Mouse (Mus musculus) heart, embryonic 12.5 days (tissue): Measurements from ENCODE around the gene Lrmda. TPM values are rescaled to one million over a fixed set of nuclear protein-coding genes. Genes with fewer than 3 reads are reported as not detected.

ENCODE experiments used
- ATAC-seq: fragments of 200-750 bp; cut with Nextera tagmentation; 2 replicates; pipeline ENCODE4 v1.8.0; 2017; ENCODE audit warnings: moderate TSS enrichment, moderate library complexity; ENCODE audit not compliant: insufficient number of reproducible peaks, low FRiP score
- H3K27ac ChIP-seq: fragments of 300-500 bp; sonication (generic); 2 replicates; pipeline ENCODE4 v1.5.1; 2016; ENCODE audit warnings: mild to moderate bottlenecking, moderate library complexity; ENCODE audit not compliant: poor library complexity, severe bottlenecking
- H3K27me3 ChIP-seq: fragments of 300-500 bp; sonication (generic); replicated peaks from 2 replicates; pipeline ENCODE4 v1.6.1; 2016; ENCODE audit warnings: mild to moderate bottlenecking, moderate library complexity
- H3K36me3 ChIP-seq: fragments of 300-500 bp; sonication (generic); 2 replicates; pipeline ENCODE4 v1.6.1; 2016; ENCODE audit warnings: mild to moderate bottlenecking, moderate library complexity
- H3K4me1 ChIP-seq: fragments of 300-500 bp; sonication (generic); replicated peaks from 2 replicates; pipeline ENCODE4 v1.6.1; 2016; ENCODE audit warnings: mild to moderate bottlenecking
- H3K4me2 ChIP-seq: fragments of 300-500 bp; sonication (generic); 2 replicates; pipeline ENCODE4 v1.6.1; 2016; ENCODE audit warnings: mild to moderate bottlenecking, moderate library complexity
- H3K4me3 ChIP-seq: fragments of 300-500 bp; sonication (generic); 2 replicates; pipeline ENCODE4 v1.5.1; 2016; ENCODE audit warnings: mild to moderate bottlenecking
- H3K9ac ChIP-seq: fragments of 300-500 bp; sonication (generic); 2 replicates; pipeline ENCODE4 v1.6.1; 2016; ENCODE audit warnings: mild to moderate bottlenecking, moderate library complexity
- H3K9me3 ChIP-seq: fragments of 300-500 bp; sonication (generic); replicated peaks from 2 replicates; pipeline ENCODE4 v1.6.1; 2016; ENCODE audit warnings: mild to moderate bottlenecking, moderate library complexity
- WGBS: fragments of 180-500 bp; shearing (Covaris S2); methylation state at CpG from one replicate; pipeline ENCODE4 v1.1.7; 2016; 5-methylcytosine and 5-hydroxymethylcytosine counted together
- polyA plus RNA-seq: library from polyadenylated mRNA; unstranded; fragments of >200 nt; fragmentation: Nextera tagmentation; extraction: Ambion mirVana; gene quantifications from 2 replicates; pipeline ENCODE4 v1.2.1, GENCODE M21; 2016

The Lrmda gene
- polyA plus RNA-seq, 1 experiment from 2014 or later = 1.0 TPM

DNA sequence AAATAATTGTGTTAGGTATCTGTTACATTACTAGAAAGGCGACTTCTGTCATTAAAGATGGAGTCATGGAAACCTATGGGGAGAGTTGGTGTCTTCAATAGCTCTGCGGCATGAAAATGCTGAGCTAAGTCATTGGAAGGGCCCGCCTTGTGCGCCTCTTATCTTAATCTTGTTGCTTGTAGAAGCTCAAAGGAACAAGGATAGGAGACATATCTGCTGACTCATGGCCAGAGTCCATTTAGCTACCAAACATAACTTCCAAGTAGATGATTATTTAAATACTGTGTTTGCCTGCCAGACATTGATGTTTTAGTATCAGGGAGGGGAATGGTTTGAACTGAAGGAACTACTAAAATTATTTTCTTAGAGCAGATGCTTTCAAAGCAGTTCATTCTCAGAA is 821.6 kb downstream of the Lrmda start:
- Histone ChIP-seq H3K4me3 (no peak overlapping the region), H3K4me1 (no peaks in the 10 kb centered on the region), H3K9me3 (no peaks in the 10 kb centered on the region), H3K9ac (no peak overlapping the region), H3K27ac (no peak overlapping the region), H3K27me3 (no peaks in the 10 kb centered on the region), H3K4me2 (no peak overlapping the region), H3K36me3 (no peaks in the 10 kb centered on the region)
- ATAC-seq = no peak
- WGBS = 78% methylated on average over 4 of the region's 4 CpGs

DNA sequence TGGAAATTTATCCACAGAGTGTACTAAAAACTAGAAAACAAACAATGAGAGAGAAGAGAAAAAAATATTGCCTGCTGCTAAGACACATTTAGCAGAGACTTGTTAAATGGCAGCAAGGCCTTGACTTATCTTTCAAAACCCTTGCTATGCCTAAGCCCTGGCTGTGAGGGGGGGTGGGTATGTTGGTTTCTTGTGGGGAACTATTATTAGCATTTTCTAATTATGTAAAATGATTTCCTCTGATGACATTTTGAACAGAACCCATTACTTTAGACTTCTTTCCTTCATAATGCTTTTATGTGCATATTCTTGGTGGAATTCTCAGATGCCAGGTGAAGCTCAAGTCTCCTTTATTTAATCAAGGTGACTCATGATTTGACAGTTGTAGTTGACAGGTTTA is 824.5 kb downstream of the Lrmda start:
- H3K4me2 ChIP-seq = no peak overlapping the region
- no peaks in the 10 kb centered on the region for H3K4me1 ChIP-seq
- no peaks in the 10 kb centered on the region for H3K27me3 ChIP-seq
- no peak overlapping the region for H3K4me3 ChIP-seq
- no peaks in the 10 kb centered on the region for H3K36me3 ChIP-seq
- ATAC-seq = no peak
- no peak overlapping the region for H3K9ac ChIP-seq
- no peak overlapping the region for H3K27ac ChIP-seq
- no peaks in the 10 kb centered on the region for H3K9me3 ChIP-seq

- WGBS = 76% methylated on average over 4 of the region's 4 CpGs
- H3K4me1 ChIP-seq = no peaks in the 10 kb centered on the region
- no peaks in the 10 kb centered on the region for H3K27me3 ChIP-seq
- no peaks in the 10 kb centered on the region for H3K36me3 ChIP-seq
- no peak overlapping the region for H3K27ac ChIP-seq
- H3K9me3 ChIP-seq = no peaks in the 10 kb centered on the region
- no peak for ATAC-seq
- H3K9ac ChIP-seq = no peak overlapping the region
- no peak overlapping the region for H3K4me3 ChIP-seq
- no peak overlapping the region for H3K4me2 ChIP-seq
These were observed 825.9 kb downstream of the Lrmda start for GRCm38 (mm10) chr14:22845401-22845800.

DNA sequence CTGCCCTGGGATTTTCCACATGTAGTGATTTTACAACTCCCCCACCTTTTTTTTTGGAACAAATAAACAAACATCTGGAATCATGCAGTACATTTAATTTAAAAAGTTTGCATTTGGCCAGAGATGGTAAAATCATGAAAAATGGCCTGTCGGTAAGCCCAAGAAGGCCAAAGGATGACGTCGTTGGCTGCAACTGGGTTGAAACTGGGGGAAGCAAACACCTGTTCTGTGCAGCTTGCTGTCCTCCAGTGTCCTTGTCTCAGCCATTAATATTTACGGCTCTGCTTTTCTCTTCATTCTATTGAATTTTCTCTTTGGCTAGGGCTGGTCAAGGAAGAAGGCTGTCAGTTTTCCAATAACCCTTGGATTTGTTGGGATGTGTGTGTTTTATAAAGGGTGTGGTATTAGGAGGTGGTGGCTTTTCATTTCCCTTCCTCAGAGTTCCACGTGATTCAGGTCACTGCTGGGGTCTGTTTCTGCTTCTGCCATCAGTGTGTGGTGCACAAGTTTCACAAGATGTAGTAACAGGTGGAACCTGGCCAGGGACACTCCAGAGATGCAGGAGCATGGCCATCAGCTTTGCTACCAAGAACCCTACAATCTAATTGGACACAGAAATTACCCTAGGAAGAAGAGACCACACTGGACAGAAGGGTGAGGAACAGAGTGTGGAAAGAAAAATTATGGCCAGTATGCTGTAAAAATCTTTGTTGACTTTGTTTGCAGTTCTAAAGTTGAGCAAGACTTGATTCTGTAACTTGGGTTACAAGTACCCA is 827.7 kb downstream of the Lrmda start:
- Histone ChIP-seq H3K4me3 (no peak overlapping the region), H3K4me2 (no peak overlapping the region), H3K27ac (no peak overlapping the region), H3K27me3 (no peaks in the 10 kb centered on the region), H3K9ac (no peak overlapping the region), H3K4me1 (no peaks in the 10 kb centered on the region), H3K9me3 (no peaks in the 10 kb centered on the region), H3K36me3 (no peaks in the 10 kb centered on the region)
- WGBS = 80% methylated on average over 5 of the region's 5 CpGs
- ATAC-seq = no peak

GRCm38 (mm10) chr14:22849108-22849507 is 829.6 kb downstream of the Lrmda start:
- Histone ChIP-seq H3K4me1 (no peaks in the 10 kb centered on the region), H3K9ac (no peak overlapping the region), H3K36me3 (no peaks in the 10 kb centered on the region), H3K27ac (no peak overlapping the region), H3K9me3 (no peaks in the 10 kb centered on the region), H3K4me2 (no peak overlapping the region), H3K27me3 (no peaks in the 10 kb centered on the region), H3K4me3 (no peak overlapping the region)
- no peak for ATAC-seq
- 88% methylated on average over 2 of the region's 2 CpGs for WGBS

- Histone ChIP-seq H3K4me1 (no peaks in the 10 kb centered on the region), H3K27ac (no peak overlapping the region), H3K9ac (no peak overlapping the region), H3K4me3 (no peak overlapping the region), H3K4me2 (no peak overlapping the region), H3K27me3 (no peaks in the 10 kb centered on the region), H3K36me3 (no peaks in the 10 kb centered on the region), H3K9me3 (no peaks in the 10 kb centered on the region)
- 65% methylated on average over 4 of the region's 4 CpGs for WGBS
- ATAC-seq = no peak
These were observed 841.1 kb downstream of the Lrmda start for GRCm38 (mm10) chr14:22860631-22861030.

GRCm38 (mm10) chr14:22864132-22864531 is 844.6 kb downstream of the Lrmda start:
- WGBS = 52% methylated on average over 7 of the region's 7 CpGs
- ATAC-seq = no peak
- Histone ChIP-seq H3K9ac (no peak overlapping the region), H3K4me3 (no peak overlapping the region), H3K9me3 (no peaks in the 10 kb centered on the region), H3K36me3 (no peaks in the 10 kb centered on the region), H3K4me1 (no peaks in the 10 kb centered on the region), H3K27ac (no peak overlapping the region), H3K27me3 (no peaks in the 10 kb centered on the region), H3K4me2 (no peak overlapping the region)

- Histone ChIP-seq H3K36me3 (no peaks in the 10 kb centered on the region), H3K4me2 (no peak overlapping the region), H3K27me3 (no peaks in the 10 kb centered on the region), H3K4me1 (no peaks in the 10 kb centered on the region), H3K4me3 (no peak overlapping the region), H3K9me3 (no peaks in the 10 kb centered on the region), H3K9ac (no peak overlapping the region), H3K27ac (no peak overlapping the region)
- ATAC-seq = no peak
- WGBS = 65% methylated on average over 3 of the region's 3 CpGs
These were observed 855.1 kb downstream of the Lrmda start for GRCm38 (mm10) chr14:22874584-22874983.

GRCm38 (mm10) chr14:22887182-22887581 is 867.7 kb downstream of the Lrmda start:
- no peaks in the 10 kb centered on the region for H3K9me3 ChIP-seq
- no peaks in the 10 kb centered on the region for H3K27me3 ChIP-seq
- WGBS = 77% methylated on average over 3 of the region's 3 CpGs
- H3K36me3 ChIP-seq = no peaks in the 10 kb centered on the region
- H3K27ac ChIP-seq = no peak overlapping the region
- ATAC-seq = no peak
- H3K4me3 ChIP-seq = no peak overlapping the region
- H3K4me2 ChIP-seq = no peak overlapping the region
- H3K9ac ChIP-seq = no peak overlapping the region
- no peaks in the 10 kb centered on the region for H3K4me1 ChIP-seq

DNA sequence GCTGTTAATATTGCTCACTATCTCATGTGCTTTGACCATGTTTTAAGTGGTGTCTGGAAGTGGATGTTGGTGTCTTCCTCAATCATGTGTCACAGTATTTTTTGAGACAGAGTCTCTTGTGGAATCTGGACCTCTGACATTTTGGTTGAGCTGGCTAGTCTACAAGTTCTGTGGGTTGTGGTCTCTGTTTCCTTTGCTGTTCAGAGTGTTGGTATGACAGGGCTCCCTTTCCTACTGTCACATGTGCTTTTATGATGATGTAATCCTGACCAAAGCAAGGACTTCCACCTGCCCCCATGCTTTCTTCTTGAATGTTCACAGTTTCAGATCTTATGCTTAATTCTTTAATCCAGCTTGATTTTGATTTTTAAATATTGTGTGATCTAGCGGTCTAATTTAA is 879.8 kb downstream of the Lrmda start:
- Histone ChIP-seq H3K36me3 (no peaks in the 10 kb centered on the region), H3K9me3 (no peaks in the 10 kb centered on the region), H3K27ac (no peak overlapping the region), H3K27me3 (no peaks in the 10 kb centered on the region), H3K4me1 (no peaks in the 10 kb centered on the region), H3K4me3 (no peak overlapping the region), H3K4me2 (no peak overlapping the region), H3K9ac (no peak overlapping the region)
- 86% methylated on average over 1 of the region's 1 CpGs for WGBS
- ATAC-seq = no peak

GRCm38 (mm10) chr14:22902116-22902515 is 882.6 kb downstream of the Lrmda start:
- H3K27ac ChIP-seq = no peak overlapping the region
- no peaks in the 10 kb centered on the region for H3K36me3 ChIP-seq
- no peak overlapping the region for H3K9ac ChIP-seq
- H3K9me3 ChIP-seq = no peaks in the 10 kb centered on the region
- WGBS = 62% methylated on average over 1 of the region's 1 CpGs
- ATAC-seq = no peak
- H3K27me3 ChIP-seq = no peaks in the 10 kb centered on the region
- no peak overlapping the region for H3K4me2 ChIP-seq
- no peaks in the 10 kb centered on the region for H3K4me1 ChIP-seq
- no peak overlapping the region for H3K4me3 ChIP-seq

GRCm38 (mm10) chr14:22902914-22903313 is 883.4 kb downstream of the Lrmda start:
- Histone ChIP-seq H3K4me2 (no peak overlapping the region), H3K36me3 (no peaks in the 10 kb centered on the region), H3K4me1 (no peaks in the 10 kb centered on the region), H3K27me3 (no peaks in the 10 kb centered on the region), H3K9me3 (no peaks in the 10 kb centered on the region), H3K4me3 (no peak overlapping the region), H3K9ac (no peak overlapping the region), H3K27ac (no peak overlapping the region)
- WGBS = 89% methylated on average over 2 of the region's 2 CpGs
- ATAC-seq = no peak
